Mouse (Mus musculus) A20 (cell line): ENCODE measurements around the gene Edaradd.
"Not testable (repeated sequence)": the region's sequence is repeated elsewhere in the genome, so short reads cannot be mapped to it uniquely, and the experiment has no call there.

ENCODE experiments used
- DNase-seq: peaks from one replicate; pipeline ENCODE4 v3.0.0-alpha.2; 2011; ENCODE audit warnings: low read depth, low spot score

The Edaradd gene

GRCm38 (mm10) chr13:12511189-12511965 is 8.9 kb downstream of the Edaradd start:
- peak; percentile 38 for DNase-seq

GRCm38 (mm10) chr13:12510032-12510431 is 10.2 kb downstream of the Edaradd start:
- no peak for DNase-seq

- DNase-seq, result no peak
Observed at GRCm38 (mm10) chr13:12507426-12507825, 12.8 kb downstream of the Edaradd start.

- DNase-seq, result no peak
Observed at GRCm38 (mm10) chr13:12505359-12505758, 14.9 kb downstream of the Edaradd start.

- peak; percentile 37 for DNase-seq
Observed at GRCm38 (mm10) chr13:12503238-12503751, 16.9 kb downstream of the Edaradd start.

- DNase-seq, result peak; percentile 14
Observed at GRCm38 (mm10) chr13:12502665-12503237, 17.5 kb downstream of the Edaradd start.

- no peak for DNase-seq
Observed at GRCm38 (mm10) chr13:12499107-12499506, 21.1 kb downstream of the Edaradd start.

- DNase-seq, result no peak
Observed at GRCm38 (mm10) chr13:12497809-12498208, 22.4 kb downstream of the Edaradd start.

GRCm38 (mm10) chr13:12494750-12495149 is 25.5 kb downstream of the Edaradd start:
- no peak for DNase-seq

GRCm38 (mm10) chr13:12492515-12492914 is 27.7 kb downstream of the Edaradd start:
- DNase-seq, result no peak

- DNase-seq, result no peak
Observed at GRCm38 (mm10) chr13:12485640-12486039, 34.6 kb downstream of the Edaradd start.

GRCm38 (mm10) chr13:12485197-12485596 is 35.0 kb downstream of the Edaradd start:
- no peak for DNase-seq

GRCm38 (mm10) chr13:12479802-12480201 is 40.4 kb downstream of the Edaradd start:
- DNase-seq, result no peak

GRCm38 (mm10) chr13:12478301-12478700 is 41.9 kb downstream of the Edaradd start:
- no peak for DNase-seq

GRCm38 (mm10) chr13:12476886-12477285 is 43.4 kb downstream of the Edaradd start:
- no peak for DNase-seq

- peak; percentile 31 for DNase-seq
Observed at GRCm38 (mm10) chr13:12475239-12475638, 45.0 kb downstream of the Edaradd start.

GRCm38 (mm10) chr13:12473724-12474378 is 46.4 kb downstream of the Edaradd start:
- DNase-seq, result peak; percentile 87

GRCm38 (mm10) chr13:12468488-12468887 is 51.8 kb downstream of the Edaradd start:
- DNase-seq, result peak; percentile 73

- no peak for DNase-seq
Observed at GRCm38 (mm10) chr13:12464844-12465243, 55.4 kb downstream of the Edaradd start, which contains the start of gene Lgals8. TSS of gene Lgals8 (minus strand) at chr13:12464944.

GRCm38 (mm10) chr13:12464159-12464558 is 56.1 kb downstream of the Edaradd start:
- not testable (repeated sequence) for DNase-seq

GRCm38 (mm10) chr13:12462623-12463022 is 57.6 kb downstream of the Edaradd start:
- no peak for DNase-seq

- no peak for DNase-seq
Observed at GRCm38 (mm10) chr13:12461730-12462119, 58.5 kb downstream of the Edaradd start.
